Mouse (Mus musculus): ENCODE measurements around the gene Nphs2. TPM values are rescaled to one million over a fixed set of nuclear protein-coding genes. Genes with fewer than 3 reads are reported as not detected.
A peak's percentile ranks its signal among the peaks of the same experiment; 100 is the strongest.
"Not testable (repeated sequence)": the region's sequence is repeated elsewhere in the genome, so short reads cannot be mapped to it uniquely, and the experiment has no call there.

The Nphs2 gene
- total RNA-seq (2021), result not detected
- long read RNA-seq, experiment 1, result 0 reads
- long read RNA-seq, experiment 2, partial matches to known transcripts, result 2 of 6 reads
- long read RNA-seq, experiment 2, other reads (novel, unspliced or antisense), result 1 of 6 reads

GRCm38 (mm10) chr1:156310630-156311029 is at the start of gene Nphs2:
Gene Nphs2, plus strand, starts transcription at chr1:156310727.
- peak; percentile 26 for DNase-seq

DNA sequence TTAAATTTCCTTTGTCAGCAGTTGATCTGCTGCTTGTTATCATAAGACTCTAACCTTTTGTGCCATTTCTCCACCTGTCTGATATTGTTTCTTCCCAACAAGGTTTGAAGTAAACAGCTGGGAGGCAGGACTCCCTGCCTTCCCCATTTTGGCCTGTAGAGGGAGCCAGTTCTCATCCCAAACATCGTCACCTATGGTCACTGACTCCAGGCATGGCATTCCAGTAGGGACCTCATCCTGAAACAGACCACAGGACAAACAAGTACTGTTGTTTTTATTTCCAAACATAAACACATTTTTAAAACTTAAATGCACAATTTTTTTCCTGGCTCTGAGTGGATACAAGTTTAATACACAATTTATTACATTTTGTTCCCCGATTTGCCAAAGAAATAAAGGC is 47.2 kb upstream of the Nphs2 start:
- DNase-seq, result peak; percentile 81

DNA sequence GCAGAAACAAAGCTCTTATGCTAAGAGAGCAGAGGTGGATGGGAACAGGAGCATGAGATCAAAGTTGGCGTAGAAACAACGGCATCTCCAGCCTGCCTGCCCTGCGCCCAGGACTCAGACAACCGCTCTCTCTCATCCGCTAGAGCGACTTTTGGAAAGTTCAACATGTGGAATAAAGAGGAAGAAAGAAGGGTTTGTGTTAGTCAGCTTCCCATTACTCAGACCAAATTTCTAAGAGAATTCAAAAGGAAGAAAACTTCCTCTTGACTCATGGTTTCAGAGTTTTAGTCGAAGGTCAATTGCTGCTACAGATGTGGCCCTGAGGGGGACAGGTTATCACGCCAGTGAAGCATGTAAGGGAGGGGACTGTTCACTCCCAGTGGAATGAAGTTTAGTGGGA is 46.6 kb upstream of the Nphs2 start:
- DNase-seq, result peak; percentile 12

DNA sequence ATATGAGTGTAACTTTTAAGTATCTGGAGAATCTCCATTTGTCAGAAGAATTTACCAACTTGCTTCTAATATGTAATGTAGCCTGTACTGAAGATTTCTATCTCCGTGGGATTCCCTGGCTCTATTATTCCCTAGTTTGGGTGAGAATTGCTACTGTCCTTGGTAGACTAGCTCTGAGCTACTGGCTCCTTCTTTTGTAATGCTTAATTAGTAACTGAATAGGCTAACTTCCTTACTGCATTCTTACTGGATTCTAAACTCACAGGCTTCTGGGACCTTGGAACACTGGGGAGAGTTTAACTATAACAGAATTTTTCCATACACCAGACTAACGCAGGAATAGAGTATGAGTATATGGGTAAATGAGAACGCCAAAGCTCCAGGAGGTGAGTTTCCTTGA is 42.0 kb upstream of the Nphs2 start:
- DNase-seq, result not testable (repeated sequence)

GRCm38 (mm10) chr1:156270471-156270870 is 40.1 kb upstream of the Nphs2 start:
- DNase-seq, result no peak

DNA sequence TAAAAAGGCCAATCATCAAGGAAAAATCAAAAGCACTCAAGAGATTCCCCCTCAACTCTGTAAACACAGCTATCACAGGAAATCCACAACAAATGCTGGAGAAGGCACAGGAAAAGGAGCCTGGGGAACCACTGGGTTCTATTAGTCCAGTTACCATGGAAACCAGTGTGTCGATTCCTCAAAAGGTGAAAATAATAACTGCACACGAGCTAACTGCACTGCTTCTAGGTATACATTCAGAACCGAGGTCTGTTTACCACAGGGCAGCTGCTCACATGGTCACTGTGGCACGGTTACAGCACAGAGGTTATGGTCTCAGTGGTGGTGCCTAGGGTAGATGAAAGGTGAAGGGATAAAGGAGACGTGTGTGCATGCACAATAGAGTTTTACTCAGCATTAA is 38.9 kb upstream of the Nphs2 start:
- no peak for DNase-seq

GRCm38 (mm10) chr1:156273647-156274046 is 36.9 kb upstream of the Nphs2 start:
- DNase-seq, result no peak

- DNase-seq, result no peak
Observed at GRCm38 (mm10) chr1:156280131-156280530, 30.4 kb upstream of the Nphs2 start.

- no peak for DNase-seq
Observed at GRCm38 (mm10) chr1:156284207-156284606, 26.3 kb upstream of the Nphs2 start.

DNA sequence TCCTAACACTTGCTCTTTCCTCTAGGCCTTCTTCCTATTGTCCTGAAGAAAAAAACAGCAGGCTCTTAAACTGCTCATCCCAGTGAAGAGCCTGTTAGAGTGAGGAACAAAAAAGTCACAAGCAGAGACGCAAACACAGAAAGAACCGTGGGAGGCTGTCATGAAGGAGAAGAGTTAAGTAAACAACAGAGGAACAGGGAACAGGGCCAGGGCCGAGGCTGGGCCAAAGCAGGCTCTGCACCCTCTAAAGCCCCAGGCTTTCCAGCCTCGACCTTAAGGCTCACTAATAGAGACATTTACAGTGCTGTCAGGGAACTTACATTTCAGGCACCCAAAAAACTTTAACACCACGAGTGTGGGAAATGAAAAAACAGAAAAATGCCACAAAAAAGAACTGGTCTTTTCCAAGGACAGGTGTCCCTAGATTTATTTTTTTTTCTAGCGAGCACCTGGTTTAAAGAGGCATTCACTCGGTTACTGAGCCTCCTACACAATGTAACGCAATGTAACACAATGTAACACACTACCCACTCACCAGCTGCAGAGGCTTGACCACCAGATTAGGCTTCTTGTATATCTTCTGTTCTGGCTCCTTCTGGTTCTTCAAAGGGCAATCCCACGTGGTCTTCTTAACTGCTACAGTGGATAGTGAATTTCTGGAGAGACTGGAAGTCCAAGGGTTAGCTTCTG is 25.5 kb upstream of the Nphs2 start:
- no peak for DNase-seq

DNA sequence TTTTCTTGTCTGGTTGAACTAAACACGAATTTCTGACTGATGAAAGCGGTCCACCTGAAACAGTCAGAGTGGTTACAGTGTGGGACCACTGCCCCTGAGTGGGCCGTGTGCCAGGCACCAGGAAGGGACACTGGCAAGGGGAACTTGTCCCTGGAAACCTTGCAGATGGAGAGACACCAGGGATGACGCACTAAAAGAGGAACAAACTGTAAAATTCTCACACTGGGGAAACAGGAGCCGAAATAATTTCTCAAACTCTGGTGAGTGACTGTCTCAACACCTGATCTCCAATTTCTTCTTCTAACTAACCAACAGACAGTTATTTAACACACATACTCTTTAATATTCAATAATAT is 25.0 kb upstream of the Nphs2 start:
- DNase-seq, result no peak

- DNase-seq, result no peak
Observed at GRCm38 (mm10) chr1:156288556-156289221, 21.8 kb upstream of the Nphs2 start.

DNA sequence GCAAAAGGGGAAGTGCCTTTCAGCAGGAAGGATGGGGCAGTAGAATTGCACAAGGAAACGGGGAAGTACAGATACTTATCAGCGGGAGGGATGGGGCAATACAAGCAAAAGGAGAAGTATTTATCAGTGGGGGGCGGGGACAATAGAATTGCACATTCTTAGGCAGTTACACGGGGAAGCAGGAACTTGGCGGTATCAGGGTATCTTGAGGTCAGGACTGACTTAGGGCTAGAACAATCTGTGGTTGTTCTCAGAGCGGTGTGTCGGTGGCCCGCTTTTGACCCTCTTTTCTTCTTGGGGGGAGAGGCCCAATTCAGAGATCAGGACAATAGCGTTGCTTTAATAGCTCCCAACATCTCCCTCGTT is 21.3 kb upstream of the Nphs2 start:
- not testable (repeated sequence) for DNase-seq

GRCm38 (mm10) chr1:156290016-156290415 is 20.5 kb upstream of the Nphs2 start:
- no peak for DNase-seq

- peak; percentile 18 for DNase-seq
Observed at GRCm38 (mm10) chr1:156302911-156303749, 7.4 kb upstream of the Nphs2 start, which contains the start of gene Tdrd5. Gene Tdrd5, minus strand, starts transcription at chr1:156303664.

DNA sequence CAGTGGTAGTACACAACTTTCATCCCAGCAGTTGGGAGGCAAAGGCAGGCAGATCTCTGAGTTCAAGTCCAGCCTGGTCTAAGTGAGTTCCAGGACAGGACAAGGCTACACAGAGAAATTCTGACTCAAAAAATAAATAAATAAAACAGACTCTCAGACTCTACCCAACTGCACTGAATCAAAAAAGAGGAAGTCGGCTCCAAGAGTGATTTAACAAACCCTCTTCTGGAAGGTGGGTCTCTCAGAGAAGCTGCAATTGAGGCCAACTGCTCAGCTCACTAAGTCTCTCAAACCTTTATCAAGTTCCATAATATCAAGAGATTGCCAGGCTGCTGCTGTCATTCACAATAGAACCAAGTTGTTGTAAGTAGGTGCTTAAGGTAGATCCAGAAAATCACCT is 1.9 kb upstream of the Nphs2 start:
- no peak for DNase-seq

GRCm38 (mm10) chr1:156323126-156323525 is 12.6 kb downstream of the Nphs2 start:
- no peak for DNase-seq

DNA sequence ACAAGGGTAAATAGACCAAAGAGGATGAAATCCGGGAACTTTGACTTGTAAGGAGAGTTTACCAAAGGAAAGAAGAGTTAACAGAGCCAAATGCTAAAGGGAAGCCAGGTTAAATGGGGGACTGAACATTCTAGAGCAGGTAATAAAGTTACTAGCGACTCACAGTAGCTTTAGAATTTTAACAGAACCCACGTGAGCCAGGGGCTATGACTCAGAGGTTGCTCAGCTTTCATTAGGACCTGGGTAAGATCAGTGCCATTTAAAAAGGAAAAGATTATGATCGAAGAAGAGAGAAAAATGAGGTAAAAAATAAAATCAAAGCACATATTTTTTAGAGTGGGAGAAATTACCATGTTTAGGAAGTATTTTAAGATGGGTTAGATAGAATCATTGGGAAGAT is 30.3 kb downstream of the Nphs2 start:
- DNase-seq, result no peak

- no peak for DNase-seq
Observed at GRCm38 (mm10) chr1:156344433-156344832, 33.9 kb downstream of the Nphs2 start.

- no peak for DNase-seq
Observed at GRCm38 (mm10) chr1:156345633-156346032, 35.1 kb downstream of the Nphs2 start.

- no peak for DNase-seq
Observed at GRCm38 (mm10) chr1:156349031-156349430, 38.5 kb downstream of the Nphs2 start.

DNA sequence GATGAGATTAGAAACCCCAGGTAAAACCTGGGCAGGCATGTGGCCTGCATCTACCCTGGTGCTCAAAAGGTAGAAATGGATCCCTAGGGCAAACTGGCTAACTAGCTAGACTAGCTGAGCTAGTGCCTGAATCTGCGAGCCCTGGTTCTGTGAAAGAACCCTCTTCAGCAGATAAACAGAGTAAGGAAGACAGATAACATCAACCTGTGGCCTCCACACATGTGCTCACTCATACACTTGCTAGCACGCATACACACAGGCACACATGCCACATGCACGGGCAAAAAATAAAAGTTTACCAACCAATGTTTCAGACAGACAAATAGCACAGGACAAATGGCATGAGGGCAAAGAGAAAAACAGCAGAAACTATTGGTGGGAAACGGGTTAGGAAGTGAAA is 39.9 kb downstream of the Nphs2 start:
- DNase-seq, result no peak

DNA sequence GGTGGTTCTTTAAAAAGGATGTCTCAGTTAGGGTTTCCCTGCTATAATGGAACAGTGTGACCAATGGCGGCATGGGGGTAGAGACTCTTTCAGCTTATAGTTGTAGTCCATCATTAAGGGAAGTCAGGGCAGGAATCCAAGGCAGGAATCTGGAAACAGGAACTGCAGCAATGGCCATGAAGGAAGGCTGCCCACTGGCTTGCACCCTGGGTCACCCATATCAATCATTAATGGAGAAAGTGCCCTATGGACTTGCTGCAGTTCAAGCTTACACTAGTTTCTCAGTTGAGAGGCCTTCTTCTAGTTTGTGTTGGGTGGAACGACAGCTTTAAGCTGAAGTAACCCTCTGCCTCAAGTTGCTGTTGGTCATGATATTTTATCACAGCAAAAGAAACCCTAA is 41.9 kb downstream of the Nphs2 start:
- no peak for DNase-seq
